Mouse (Mus musculus) embryonic facial prominence, embryonic 14.5 days (tissue): ENCODE measurements around the gene Gm1113. TPM values are rescaled to one million over a fixed set of nuclear protein-coding genes. Genes with fewer than 3 reads are reported as not detected.

Experiments used
- ATAC-seq: fragments of 200-750 bp; cut with Nextera tagmentation; 2 replicates; pipeline ENCODE4 v1.8.0; 2017; ENCODE audit warnings: low read depth, moderate number of reproducible peaks, moderate TSS enrichment
- DNase-seq: peaks from one replicate; pipeline ENCODE4 v3.0.0-alpha.2; 2015; ENCODE audit warnings: low spot score
- H3K27ac ChIP-seq: fragments of 300-500 bp; sonication (generic); replicated peaks from 2 replicates; pipeline ENCODE4 v1.5.1; 2014; ENCODE audit warnings: low read depth, mild to moderate bottlenecking, low read length, moderate library complexity
- H3K27me3 ChIP-seq: fragments of 300-500 bp; sonication (generic); replicated peaks from 2 replicates; pipeline ENCODE4 v1.6.1; 2014; ENCODE audit warnings: low read length; ENCODE audit not compliant: control insufficient read depth, insufficient read depth
- H3K36me3 ChIP-seq: fragments of 300-500 bp; sonication (generic); 2 replicates; pipeline ENCODE4 v1.6.1; 2014; ENCODE audit warnings: low read length, mixed read lengths; ENCODE audit not compliant: control insufficient read depth, insufficient read depth
- H3K4me1 ChIP-seq: fragments of 300-500 bp; sonication (generic); 2 replicates; pipeline ENCODE4 v1.6.1; 2014; ENCODE audit warnings: antibody characterized with exemption, low read length; ENCODE audit not compliant: control insufficient read depth, insufficient read depth
- H3K4me2 ChIP-seq: fragments of 300-500 bp; sonication (generic); 2 replicates; pipeline ENCODE4 v1.6.1; 2014; ENCODE audit warnings: low read depth, mild to moderate bottlenecking, low read length, moderate library complexity, mixed read lengths
- H3K4me3 ChIP-seq: fragments of 300-500 bp; sonication (generic); 2 replicates; pipeline ENCODE4 v1.5.1; 2014; ENCODE audit warnings: low read depth, mild to moderate bottlenecking, low read length
- H3K9ac ChIP-seq: fragments of 300-500 bp; sonication (generic); 2 replicates; pipeline ENCODE4 v1.6.1; 2014; ENCODE audit warnings: low read depth, mild to moderate bottlenecking, low read length, moderate library complexity, mixed read lengths
- H3K9me3 ChIP-seq: fragments of 300-500 bp; sonication (generic); 2 replicates; pipeline ENCODE4 v1.6.1; 2016; ENCODE audit warnings: low read length; ENCODE audit not compliant: control insufficient read depth
- WGBS: fragments of 180-500 bp; shearing (Covaris S2); extraction: QIAGEN DNeasy Blood & Tissue Kit; methylation state at CpG from one replicate; pipeline ENCODE4 v1.1.7; 2014; 5-methylcytosine and 5-hydroxymethylcytosine counted together
- polyA plus RNA-seq: library from polyadenylated mRNA; unstranded; fragments of >200 nt; fragmentation: Nextera tagmentation; extraction: Ambion mirVana; gene quantifications from 2 replicates; pipeline ENCODE4 v1.2.1, GENCODE M21; 2014

The Gm1113 gene
- polyA plus RNA-seq, result not detected in 2 replicates

DNA sequence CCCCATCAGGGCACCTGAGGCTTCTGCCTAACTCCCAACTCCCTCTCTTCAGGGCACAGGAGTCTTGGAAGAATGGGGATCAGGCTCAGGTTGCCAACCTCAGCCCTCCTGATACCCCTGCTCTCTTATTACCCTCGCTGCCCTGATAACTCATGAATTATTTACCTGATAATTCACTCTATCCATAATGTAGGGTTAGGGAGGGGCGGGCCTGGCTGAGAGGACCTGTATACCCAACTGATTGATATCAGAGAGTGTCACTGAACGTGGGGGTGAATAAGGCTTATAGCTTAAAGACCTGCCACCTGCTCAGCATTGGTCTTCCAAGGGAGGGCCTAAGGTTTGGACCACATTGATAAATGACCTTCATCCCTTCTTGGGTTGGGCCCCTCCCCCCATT is at the start of gene Gm1113:
Gene Gm1113, minus strand, starts transcription at position 101 of the 400 bp plus-strand sequence.
- WGBS, result 80% methylated on average over 3 of the region's 3 CpGs
- Histone ChIP-seq H3K27me3 (no peaks in the 10 kb centered on the region), H3K4me3 (no peak within 1 kb of the TSS), H3K4me2 (no peak within 1 kb of the TSS), H3K27ac (no peak within 1 kb of the TSS), H3K9me3 (no peaks in the 10 kb centered on the region), H3K36me3 (no peaks in the 10 kb centered on the region), H3K9ac (no peak within 1 kb of the TSS), H3K4me1 (no peaks in the 10 kb centered on the region)
- ATAC-seq (no peak), DNase-seq (no peak)

- Histone ChIP-seq H3K27me3 (no peaks in the 10 kb centered on the region), H3K36me3 (peaks cover 58% of the 10 kb centered on the region), H3K4me2 (no peak overlapping the region), H3K4me1 (peaks cover 14% of the 10 kb centered on the region), H3K27ac (no peak overlapping the region), H3K9ac (no peak overlapping the region), H3K4me3 (no peak overlapping the region), H3K9me3 (no peaks in the 10 kb centered on the region)
- 89% methylated on average over 5 of the region's 5 CpGs for WGBS
- no peak for DNase-seq
- no peak for ATAC-seq
These were observed 46.6 kb upstream of the Gm1113 start for GRCm38 (mm10) chr9:35564536-35565240.

GRCm38 (mm10) chr9:35561583-35561982 is 43.5 kb upstream of the Gm1113 start:
- H3K36me3 ChIP-seq, result peaks cover 41% of the 10 kb centered on the region
- ATAC-seq (no peak), DNase-seq (no peak)
- H3K4me1 ChIP-seq, result peaks cover 8% of the 10 kb centered on the region
- 92% methylated on average over 6 of the region's 6 CpGs for WGBS
- no peak overlapping the region for H3K4me2 ChIP-seq
- H3K27ac ChIP-seq, result no peak overlapping the region
- H3K9ac ChIP-seq, result no peak overlapping the region
- H3K4me3 ChIP-seq, result no peak overlapping the region
- H3K27me3 ChIP-seq, result no peaks in the 10 kb centered on the region
- H3K9me3 ChIP-seq, result no peaks in the 10 kb centered on the region

DNA sequence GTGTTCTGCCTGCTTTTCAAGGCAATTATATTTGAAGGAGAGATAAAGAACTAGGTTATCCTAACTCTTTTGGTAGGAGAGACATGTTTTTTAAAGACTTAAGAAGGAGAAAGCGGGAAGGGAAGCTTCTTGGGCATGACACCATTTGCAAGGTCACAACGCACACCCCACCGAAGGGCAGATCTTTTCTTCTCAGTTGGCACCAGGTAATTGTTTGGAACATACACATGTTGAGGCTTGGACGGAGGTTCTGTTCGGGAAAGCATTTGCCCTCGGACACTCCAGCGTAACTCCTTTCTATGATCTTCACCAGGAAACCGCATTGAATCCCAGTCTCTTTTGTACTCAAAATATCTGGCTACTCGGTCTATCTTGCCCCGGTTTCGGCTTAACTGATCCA is 43.0 kb upstream of the Gm1113 start:
- H3K9me3 ChIP-seq, result no peaks in the 10 kb centered on the region

DNA sequence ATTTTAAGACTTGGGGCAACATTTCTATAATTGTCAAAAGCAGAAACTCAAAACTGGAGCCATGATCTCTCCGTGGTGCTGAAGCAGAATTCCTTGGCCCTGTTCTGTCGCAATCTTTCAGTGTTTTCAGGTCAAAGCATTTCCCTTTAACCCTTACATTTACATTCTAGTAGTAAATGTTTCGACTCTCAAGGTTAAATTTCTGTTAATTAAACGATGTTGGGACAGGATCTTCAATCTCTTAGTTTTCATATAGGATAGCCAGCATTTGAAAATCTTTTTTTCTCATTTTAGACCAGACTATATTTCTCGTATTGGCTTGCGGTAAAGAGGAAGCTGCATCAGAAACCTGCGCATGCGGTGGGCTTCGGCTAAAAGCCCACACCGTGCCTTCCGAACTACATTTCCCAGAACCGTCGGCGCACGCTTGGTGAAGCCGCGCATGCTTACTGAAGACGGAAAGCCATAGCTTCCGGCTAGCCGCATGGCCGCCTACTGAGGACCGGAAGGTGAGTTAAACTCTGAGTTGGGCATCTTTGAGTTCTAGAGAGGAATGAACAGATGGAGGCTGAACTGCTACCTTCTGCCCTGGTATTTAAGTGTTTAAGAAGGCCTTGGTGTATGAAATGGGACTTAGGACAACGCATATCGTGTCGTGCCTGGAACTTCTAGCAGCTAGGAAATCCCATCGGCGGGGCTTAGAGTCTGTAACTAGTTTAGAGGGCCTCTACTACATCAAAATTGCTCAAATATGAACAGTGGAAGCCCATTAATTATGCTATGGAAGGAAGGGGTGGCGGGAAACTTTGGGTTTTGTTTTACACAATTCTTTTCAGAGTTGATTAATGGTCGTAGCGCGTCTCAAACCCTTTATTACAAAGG is 41.2 kb upstream of the Gm1113 start:
- Histone ChIP-seq H3K9ac (peak overlapping the region; percentile 76), H3K27ac (peak overlapping the region; percentile 73), H3K27me3 (no peaks in the 10 kb centered on the region), H3K36me3 (peaks cover 18% of the 10 kb centered on the region), H3K4me2 (peak overlapping the region; percentile 99), H3K4me1 (peaks cover 8% of the 10 kb centered on the region), H3K4me3 (peak overlapping the region; percentile 61), H3K9me3 (no peaks in the 10 kb centered on the region)
- peak; percentile 97 for DNase-seq
- 2% methylated on average over 31 of the region's 31 CpGs for WGBS
- ATAC-seq, result peak; percentile 93

More for the DNA sequence above, 43.0 kb upstream of the Gm1113 start:
- Histone ChIP-seq H3K27me3 (no peaks in the 10 kb centered on the region), H3K9ac (no peak overlapping the region), H3K27ac (no peak overlapping the region), H3K36me3 (peaks cover 36% of the 10 kb centered on the region), H3K4me1 (peaks cover 8% of the 10 kb centered on the region), H3K4me3 (no peak overlapping the region), H3K4me2 (no peak overlapping the region)
- ATAC-seq (no peak), DNase-seq (no peak)
- 93% methylated on average over 11 of the region's 11 CpGs for WGBS

GRCm38 (mm10) chr9:35558257-35559008 is 40.4 kb upstream of the Gm1113 start, which contains the start of the genes Ddx25 and Pus3:
TSS of gene Ddx25 (minus strand) at chr9:35558528.
TSS of gene Pus3 (plus strand) at chr9:35558595.
- under 1% methylated on average over 41 of the region's 59 CpGs for WGBS
- Histone ChIP-seq H3K4me1 (peaks cover 8% of the 10 kb centered on the region), H3K36me3 (peaks cover 16% of the 10 kb centered on the region), H3K4me2 (peak within 1 kb of the TSS; percentile 99), H3K27ac (peak within 1 kb of the TSS; percentile 73), H3K27me3 (no peaks in the 10 kb centered on the region), H3K4me3 (peak within 1 kb of the TSS; percentile 61), H3K9ac (peak within 1 kb of the TSS; percentile 76), H3K9me3 (no peaks in the 10 kb centered on the region)
- DNase-seq, result peak; percentile 48
- ATAC-seq, result peak; percentile 80

- WGBS, result 68% methylated on average over 12 of the region's 12 CpGs
- ATAC-seq (no peak), DNase-seq (no peak)
- Histone ChIP-seq H3K36me3 (peaks cover 9% of the 10 kb centered on the region), H3K4me3 (no peak overlapping the region), H3K4me2 (no peak overlapping the region), H3K27ac (no peak overlapping the region), H3K27me3 (no peaks in the 10 kb centered on the region), H3K9me3 (no peaks in the 10 kb centered on the region), H3K4me1 (peaks cover 8% of the 10 kb centered on the region), H3K9ac (no peak overlapping the region)
These were observed 38.5 kb upstream of the Gm1113 start for GRCm38 (mm10) chr9:35556494-35557102.

GRCm38 (mm10) chr9:35548455-35548854 is 30.4 kb upstream of the Gm1113 start:
- no peak for ATAC-seq
- Histone ChIP-seq H3K4me3 (no peak overlapping the region), H3K4me2 (no peak overlapping the region), H3K9me3 (no peaks in the 10 kb centered on the region), H3K9ac (no peak overlapping the region), H3K27me3 (no peaks in the 10 kb centered on the region), H3K4me1 (no peaks in the 10 kb centered on the region), H3K27ac (no peak overlapping the region), H3K36me3 (no peaks in the 10 kb centered on the region)
- no peak for DNase-seq
- WGBS, result 84% methylated on average over 9 of the region's 9 CpGs
